Mouse (Mus musculus): ENCODE measurements around the gene Cda.
A peak's percentile ranks its signal among the peaks of the same experiment; 100 is the strongest.

- no peak for TF ChIP-seq CTCF (IDR thresholded peaks at IDR 0.05; ENCODE audit: low read depth)
- TF ChIP-seq EP300 (IDR thresholded peaks at IDR 0.05; ENCODE audit: low read depth): 0 out of 2 replicates have a peak, but pooled peaks have one; percentile 17
Measured at GRCm38 (mm10) chr4:138325466-138326076, 42.2 kb downstream of the Cda start.
